ENCODE assay signal across 8 mouse cellular contexts in the genomic region with DNA sequence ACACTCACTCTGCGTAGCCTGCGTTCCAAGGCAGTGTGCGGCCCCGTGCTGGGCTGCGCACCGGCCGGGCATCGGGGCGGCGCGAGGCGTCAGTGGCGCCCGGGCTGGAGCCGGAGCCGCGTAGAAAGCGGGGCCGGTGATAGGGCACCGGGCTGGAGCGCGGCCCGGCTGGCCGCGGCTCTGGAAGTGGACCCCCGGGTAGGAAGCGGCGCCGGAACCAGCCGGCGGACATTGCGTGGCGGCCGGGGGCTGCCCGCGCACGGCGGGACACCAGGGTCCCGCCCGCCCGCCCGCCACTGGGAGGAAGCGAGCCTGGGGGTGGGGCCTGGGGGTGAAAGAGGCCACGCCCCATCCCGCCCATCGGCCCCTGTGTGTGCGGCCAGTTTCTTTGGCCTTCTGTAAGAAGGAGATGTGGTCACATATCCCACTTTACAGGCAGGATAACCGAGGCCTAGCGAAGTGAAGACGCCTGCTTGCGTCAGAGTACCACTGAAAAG. TPM values are rescaled to one million over a fixed set of nuclear protein-coding genes. Genes with fewer than 3 reads are reported as not detected.
DNase-seq lines count a peak whose midpoint lies in the region; ATAC-seq and TF ChIP-seq lines count a peak whose summit lies in the region.

No protein-coding gene starts in this region.

- ATAC-seq in heart, embryonic 15.5 days (replicated peaks; ENCODE audit: insufficient number of reproducible peaks, insufficient read depth, low FRiP score, low read depth): peak; percentile 58
- ATAC-seq in megakaryocyte, adult 5-6 weeks (ENCODE audit: poor library complexity, severe bottlenecking): peak; percentile 56

- peak overlapping the region; percentile 84 for H3K4me3 ChIP-seq in ES-Bruce4 (ENCODE audit: low read depth, low read length)
- H3K4me3 ChIP-seq in embryonic fibroblast, embryonic 13.5 days (ENCODE audit: insufficient read depth, low read length): peak overlapping the region; percentile 41
- peak overlapping the region; percentile 80 for H3K4me3 ChIP-seq in heart, embryonic 15.5 days

- peak; percentile 95 for TF ChIP-seq POLR2A in ES-Bruce4 (IDR thresholded peaks at IDR 0.05; ENCODE audit: insufficient read depth, low read length)
- peak; percentile 92 for TF ChIP-seq POLR2A in embryonic fibroblast, embryonic 13.5 days (IDR thresholded peaks at IDR 0.05; ENCODE audit: low read depth, low read length)

- TF ChIP-seq CTCF in ES-Bruce4 (IDR thresholded peaks at IDR 0.05; ENCODE audit: low read depth, low read length): no peak
- TF ChIP-seq CTCF in embryonic fibroblast, embryonic 13.5 days (IDR thresholded peaks at IDR 0.05; ENCODE audit: borderline replicate concordance, insufficient read depth, low read length): no peak

- peak; percentile 90 for DNase-seq in adrenal gland, postnatal 14 days
- DNase-seq in kidney, postnatal 14 days: peak; percentile 90
- DNase-seq in spleen, adult 12 weeks (ENCODE audit: low spot score): peak; percentile 51
- no peak for DNase-seq in layer of hippocampus, adult 9-11 months

- WGBS in heart, embryonic 15.5 days: under 1% methylated on average over 29 of the region's 51 CpGs

- no peaks in the 10 kb centered on the region for H3K27me3 ChIP-seq in ES-Bruce4 (ENCODE audit: control insufficient read depth, insufficient read depth, low read length, poor library complexity, severe bottlenecking)
- no peaks in the 10 kb centered on the region for H3K27me3 ChIP-seq in heart, embryonic 15.5 days

- no peaks in the 10 kb centered on the region for H3K36me3 ChIP-seq in ES-Bruce4 (ENCODE audit: control insufficient read depth, insufficient read depth, low read length, poor library complexity, severe bottlenecking)
- 0 out of 2 replicates have a peak, but pooled peaks cover 11% of the 10 kb centered on the region for H3K36me3 ChIP-seq in heart, embryonic 15.5 days

- peak overlapping the region; percentile 91 for H3K9ac ChIP-seq in ES-Bruce4 (ENCODE audit: low read depth, poor library complexity, severe bottlenecking)
- peak overlapping the region; percentile 80 for H3K9ac ChIP-seq in heart, embryonic 15.5 days

- H3K27ac ChIP-seq in ES-Bruce4 (ENCODE audit: insufficient read depth, low read length): peak overlapping the region; percentile 40; the same call in 1 of the 2 replicates
- H3K27ac ChIP-seq in embryonic fibroblast, embryonic 13.5 days (ENCODE audit: insufficient read depth, low read length): no peak overlapping the region
- peak overlapping the region; percentile 60 for H3K27ac ChIP-seq in heart, embryonic 15.5 days

- H3K9me3 ChIP-seq in ES-Bruce4 (replicated peaks; ENCODE audit: control insufficient read depth, insufficient read depth, low read length, poor library complexity, severe bottlenecking): no peaks in the 10 kb centered on the region
- H3K9me3 ChIP-seq in heart, embryonic 15.5 days (replicated peaks): no peaks in the 10 kb centered on the region

- TF ChIP-seq EP300 in ES-Bruce4 (IDR thresholded peaks at IDR 0.05; ENCODE audit: insufficient read depth, low read depth, low read length): no peak

- H3K4me2 ChIP-seq in heart, embryonic 15.5 days: peak overlapping the region; percentile 80

- no peaks in the 10 kb centered on the region for H3K4me1 ChIP-seq in ES-Bruce4 (ENCODE audit: control insufficient read depth, insufficient read depth, low read length)
- no peaks in the 10 kb centered on the region; the same call in 1 of the 2 replicates for H3K4me1 ChIP-seq in embryonic fibroblast, embryonic 13.5 days (ENCODE audit: control insufficient read depth, insufficient read depth, low read length)
- H3K4me1 ChIP-seq in heart, embryonic 15.5 days (replicated peaks): peaks cover 32% of the 10 kb centered on the region

RNA-seq across cellular contexts. Expression of gene Ppm1m, which starts 0.5 kb away (rescaled TPM):
- polyA plus RNA-seq in ES-Bruce4 (2011; ENCODE audit: insufficient read depth, insufficient read length, low read depth, missing spikeins): 23.2 and 23.4 TPM in 2 replicates
- 133 and 136 TPM in 2 replicates for total RNA-seq in adrenal gland, postnatal 14 days (2021)
- polyA plus RNA-seq in embryonic fibroblast, embryonic 13.5 days (2011; ENCODE audit: insufficient read length, low read depth, missing spikeins): 30.9 and 31.7 TPM in 2 replicates
- 23.1 and 33.6 TPM in 2 replicates for polyA plus RNA-seq in heart, embryonic 15.5 days (2015; fragmentation: Nextera tagmentation; extraction: Ambion mirVana)
- 42.3 and 52.2 TPM in 2 replicates for total RNA-seq in megakaryocyte, adult 5-6 weeks (2015)
- total RNA-seq in megakaryocyte, adult 5-6 weeks (2017): 46.4 and 49.6 TPM in 2 replicates

RNA-seq across cellular contexts. Expression of gene Twf2, which starts 3.9 kb away (rescaled TPM):
- polyA plus RNA-seq in ES-Bruce4 (2011; ENCODE audit: insufficient read depth, insufficient read length, low read depth, missing spikeins): 27.3 and 36.7 TPM in 2 replicates
- total RNA-seq in adrenal gland, postnatal 14 days (2021): 43.6 and 54.3 TPM in 2 replicates
- 16.7 and 17.6 TPM in 2 replicates for polyA plus RNA-seq in embryonic fibroblast, embryonic 13.5 days (2011; ENCODE audit: insufficient read length, low read depth, missing spikeins)
- polyA plus RNA-seq in heart, embryonic 15.5 days (2015; fragmentation: Nextera tagmentation; extraction: Ambion mirVana): 46.7 and 52.9 TPM in 2 replicates
- 76.8 and 79.8 TPM in 2 replicates for total RNA-seq in megakaryocyte, adult 5-6 weeks (2015)
- 109 and 110 TPM in 2 replicates for total RNA-seq in megakaryocyte, adult 5-6 weeks (2017)

RNA-seq across cellular contexts. Expression of gene Tlr9, which starts 23.4 kb away (rescaled TPM):
- polyA plus RNA-seq in ES-Bruce4 (2011; ENCODE audit: insufficient read depth, insufficient read length, low read depth, missing spikeins): not detected in 2 replicates
- 1.3 and 3.8 TPM in 2 replicates for total RNA-seq in adrenal gland, postnatal 14 days (2021)
- not detected in 2 replicates for polyA plus RNA-seq in embryonic fibroblast, embryonic 13.5 days (2011; ENCODE audit: insufficient read length, low read depth, missing spikeins)
- polyA plus RNA-seq in heart, embryonic 15.5 days (2015; fragmentation: Nextera tagmentation; extraction: Ambion mirVana): 0.04 and 0.08 TPM in 2 replicates
- 47.5 and 51.3 TPM in 2 replicates for total RNA-seq in megakaryocyte, adult 5-6 weeks (2015)
- 7.4 and 10.9 TPM in 2 replicates for total RNA-seq in megakaryocyte, adult 5-6 weeks (2017)

RNA-seq across cellular contexts. Expression of gene Wdr82, which starts 28.3 kb away (rescaled TPM):
- 118 and 122 TPM in 2 replicates for polyA plus RNA-seq in ES-Bruce4 (2011; ENCODE audit: insufficient read depth, insufficient read length, low read depth, missing spikeins)
- 83.9 and 84.7 TPM in 2 replicates for total RNA-seq in adrenal gland, postnatal 14 days (2021)
- 94.0 and 120 TPM in 2 replicates for polyA plus RNA-seq in embryonic fibroblast, embryonic 13.5 days (2011; ENCODE audit: insufficient read length, low read depth, missing spikeins)
- polyA plus RNA-seq in heart, embryonic 15.5 days (2015; fragmentation: Nextera tagmentation; extraction: Ambion mirVana): 16.7 and 19.7 TPM in 2 replicates
- 41.5 and 49.1 TPM in 2 replicates for total RNA-seq in megakaryocyte, adult 5-6 weeks (2015)
- 49.8 and 61.9 TPM in 2 replicates for total RNA-seq in megakaryocyte, adult 5-6 weeks (2017)

RNA-seq across cellular contexts. Expression of gene Glyctk, which starts 41.1 kb away (rescaled TPM):
- polyA plus RNA-seq in ES-Bruce4 (2011; ENCODE audit: insufficient read depth, insufficient read length, low read depth, missing spikeins): 0.97 and 1.1 TPM in 2 replicates
- total RNA-seq in adrenal gland, postnatal 14 days (2021): 3.6 and 13.6 TPM in 2 replicates
- polyA plus RNA-seq in embryonic fibroblast, embryonic 13.5 days (2011; ENCODE audit: insufficient read length, low read depth, missing spikeins): 1.2 and 2.0 TPM in 2 replicates
- 0.74 and 1.1 TPM in 2 replicates for polyA plus RNA-seq in heart, embryonic 15.5 days (2015; fragmentation: Nextera tagmentation; extraction: Ambion mirVana)
- total RNA-seq in megakaryocyte, adult 5-6 weeks (2015): 0.11 and 0.89 TPM in 2 replicates
- total RNA-seq in megakaryocyte, adult 5-6 weeks (2017): 0.88 and 1.8 TPM in 2 replicates
